Mouse (Mus musculus): ENCODE measurements around the gene Btbd17.

- TF ChIP-seq MYOG (IDR thresholded peaks at IDR 0.05; ENCODE audit: control insufficient read depth in 1 of 3, insufficient read depth in 1 of 3, insufficient read length in 2 of 3, low read depth in 2 of 3), result no peak
- TF ChIP-seq E2F4 (IDR thresholded peaks at IDR 0.05; ENCODE audit: insufficient read depth), result no peak
- TF ChIP-seq TCF12 (IDR thresholded peaks at IDR 0.05; ENCODE audit: insufficient read depth, poor library complexity, severe bottlenecking), result no peak
- no peak for TF ChIP-seq USF1 (IDR thresholded peaks at IDR 0.05; ENCODE audit: low read depth)
- TF ChIP-seq POLR2A (IDR thresholded peaks at IDR 0.05; ENCODE audit: insufficient read length, low read depth), result no peak
These were observed 6.0 kb downstream of the Btbd17 start for GRCm38 (mm10) chr11:114789716-114790115.
